In genomic region chr7:128529126-128529525, GRCm38 (mm10) we compare ENCODE assay signal across 11 mouse cellular contexts. TPM values are rescaled to one million over a fixed set of nuclear protein-coding genes. Genes with fewer than 3 reads are reported as not detected.
DNase-seq lines count a peak whose midpoint lies in the region; ATAC-seq lines count a peak whose summit lies in the region.
"Had no signal": no experiment of that assay in that cellular context is flagged by ENCODE, and none has a peak within 500 bp of the region (broad histone marks: within the 10 kb centered on the region; RNA-seq: fewer than 3 reads in every experiment).

No protein-coding gene starts in this region.

- H3K36me3 ChIP-seq in kidney, embryonic 14.5 days (ENCODE audit: control insufficient read depth, insufficient read depth, low read length): no peaks in the 10 kb centered on the region
- no peaks in the 10 kb centered on the region for H3K36me3 ChIP-seq in embryonic facial prominence, embryonic 10.5 days (replicated peaks)
- no peaks in the 10 kb centered on the region for H3K36me3 ChIP-seq in midbrain, embryonic 14.5 days (ENCODE audit: control insufficient read depth, insufficient read depth, low read length)

- 35% methylated on average over 6 of the region's 6 CpGs for WGBS in kidney, embryonic 14.5 days
- 55% methylated on average over 6 of the region's 6 CpGs for WGBS in embryonic facial prominence, embryonic 10.5 days
- WGBS in midbrain, embryonic 14.5 days: 51% methylated on average over 6 of the region's 6 CpGs

- H3K4me3 ChIP-seq in kidney, embryonic 14.5 days (ENCODE audit: low read length): no peak overlapping the region
- H3K4me3 ChIP-seq in embryonic facial prominence, embryonic 10.5 days: no peak overlapping the region
- H3K4me3 ChIP-seq in midbrain, embryonic 14.5 days (replicated peaks; ENCODE audit: low read depth, low read length): no peak overlapping the region

- no peak for ATAC-seq in kidney, embryonic 14.5 days (ENCODE audit: low FRiP score, low TSS enrichment)
- ATAC-seq in midbrain, embryonic 14.5 days (ENCODE audit: low FRiP score, low TSS enrichment): no peak
- ATAC-seq in inflammation-experienced regulatory T-cells, adult 6 months: no peak
- ATAC-seq: Patski had no signal

- H3K9ac ChIP-seq in kidney, embryonic 14.5 days (ENCODE audit: low read depth, low read length): 0 out of 2 replicates have a peak overlapping the region, but pooled peaks have one; percentile 28
- H3K9ac ChIP-seq in midbrain, embryonic 14.5 days (replicated peaks; ENCODE audit: low read length): no peak overlapping the region
- H3K9ac ChIP-seq: liver, embryonic 14.5 days had no signal

- intact Hi-C loops in heart, postnatal 10 days (cut with DNase I): no loop called here

- H3K4me1 ChIP-seq in kidney, embryonic 14.5 days (ENCODE audit: control insufficient read depth, insufficient read depth, low read length): peaks cover 31% of the 10 kb centered on the region
- H3K4me1 ChIP-seq in embryonic facial prominence, embryonic 10.5 days: peaks cover 63% of the 10 kb centered on the region
- peaks cover 22% of the 10 kb centered on the region for H3K4me1 ChIP-seq in midbrain, embryonic 14.5 days (ENCODE audit: control insufficient read depth, insufficient read depth, low read length)

- no peak overlapping the region for H3K4me2 ChIP-seq in kidney, embryonic 14.5 days (replicated peaks; ENCODE audit: low read depth, low read length)
- H3K4me2 ChIP-seq in midbrain, embryonic 14.5 days (ENCODE audit: low read length): no peak overlapping the region

- DNase-seq in kidney, adult 18-20 months: no peak
- DNase-seq in embryonic facial prominence, embryonic 10.5 days (ENCODE audit: low spot score): no peak
- DNase-seq in heart, postnatal 10 days: peak; percentile 41 to 42
- no peak for DNase-seq in midbrain, embryonic 14.5 days
- DNase-seq in urinary bladder, postnatal 36 days (ENCODE audit: low spot score in 2 of 2): no peak
- DNase-seq in spleen, postnatal 14 days (ENCODE audit: low spot score in 2 of 2): no peak
- DNase-seq: thymus, adult 2 months had no signal

- no peaks in the 10 kb centered on the region for H3K9me3 ChIP-seq in kidney, embryonic 14.5 days (ENCODE audit: control insufficient read depth, low read length)
- no peaks in the 10 kb centered on the region for H3K9me3 ChIP-seq in embryonic facial prominence, embryonic 10.5 days
- no peaks in the 10 kb centered on the region for H3K9me3 ChIP-seq in midbrain, embryonic 14.5 days (ENCODE audit: control insufficient read depth, low read length)

- H3K27me3 ChIP-seq in kidney, embryonic 14.5 days (ENCODE audit: control insufficient read depth, insufficient read depth, low read length): no peaks in the 10 kb centered on the region
- H3K27me3 ChIP-seq in embryonic facial prominence, embryonic 10.5 days (replicated peaks; ENCODE audit: low read depth, poor library complexity, severe bottlenecking): peaks cover 4% of the 10 kb centered on the region; the same call in 1 of the 2 replicates
- H3K27me3 ChIP-seq in midbrain, embryonic 14.5 days (ENCODE audit: control insufficient read depth, insufficient read depth, low read length): peaks cover 6% of the 10 kb centered on the region; the same call in 1 of the 2 replicates
- H3K27me3 ChIP-seq: Patski had no signal

- no peak overlapping the region for H3K27ac ChIP-seq in kidney, embryonic 14.5 days (ENCODE audit: low read depth, low read length)
- peak overlapping the region; percentile 70; the same call in 1 of the 2 replicates for H3K27ac ChIP-seq in embryonic facial prominence, embryonic 10.5 days (replicated peaks)
- H3K27ac ChIP-seq in midbrain, embryonic 14.5 days (replicated peaks; ENCODE audit: low read depth, low read length): peak overlapping the region; percentile 63; the same call in 1 of the 2 replicates
- H3K27ac ChIP-seq: liver, embryonic 14.5 days had no signal

RNA-seq across cellular contexts. Expression of gene Bag3, which starts 5.7 kb away (rescaled TPM):
- 10.4 and 11.5 TPM in 2 replicates for polyA plus RNA-seq in kidney, embryonic 14.5 days (2014; fragmentation: Nextera tagmentation; extraction: Ambion mirVana)
- polyA plus RNA-seq in embryonic facial prominence, embryonic 10.5 days (2016; fragmentation: Nextera tagmentation; extraction: Ambion mirVana): 11.2 and 11.5 TPM in 2 replicates
- total RNA-seq in heart, postnatal 10 days (2021): 100 to 1,000 TPM; 157 to 160 TPM
- 1.2 and 1.7 TPM in 2 replicates for polyA plus RNA-seq in midbrain, embryonic 14.5 days (2014; fragmentation: Nextera tagmentation; extraction: Ambion mirVana)
- 10 to 100 TPM; 10.3 to 12.7 (median 10.4) TPM for polyA plus RNA-seq in inflammation-experienced regulatory T-cells, adult 6 months (2017; shearing (Covaris generic))

Comparison
In these comparisons a context has a peak if more than half of its experiments do, and no peak if none do; other contexts are left out.
1. DNase-seq: peak in heart, postnatal 10 days (2 of 2); none in kidney, adult 18-20 months (single experiment), embryonic facial prominence, embryonic 10.5 days (single experiment), midbrain, embryonic 14.5 days (single experiment), urinary bladder, postnatal 36 days (0 of 2) and spleen, postnatal 14 days (0 of 2).